Mouse (Mus musculus) CH12.LX (cell line): ENCODE data around the gene Itgb3. TPM values are rescaled to one million over a fixed set of nuclear protein-coding genes. Genes with fewer than 3 reads are reported as not detected.

Source experiments
- DNase-seq: peaks from one replicate; pipeline ENCODE4 v3.0.0-alpha.2; 2013; ENCODE audit errors: extremely low read depth
- H3K27ac ChIP-seq: 2 replicates; pipeline ENCODE4 v1.5.1; 2012; ENCODE audit warnings: low read depth, mild to moderate bottlenecking, control low read depth, moderate library complexity; ENCODE audit not compliant: insufficient read depth
- H3K27me3 ChIP-seq: replicated peaks from 2 replicates; pipeline ENCODE3; 2012; ENCODE audit warnings: inconsistent platforms
- H3K36me3 ChIP-seq, 2 experiments: replicated peaks in 1 of 2; 2 replicates each; pipeline versions ENCODE3 to v1.6.1; 2012; ENCODE audit warnings: inconsistent platforms in 1 of 2, low read length in 1 of 2, mild to moderate bottlenecking in 1 of 2, mixed read lengths in 1 of 2, moderate library complexity in 1 of 2; ENCODE audit not compliant: control insufficient read depth in 1 of 2, insufficient read depth in 1 of 2
- H3K4me1 ChIP-seq, 2 experiments: 2 replicates each; pipeline ENCODE4 v1.6.1; 2012; ENCODE audit warnings: inconsistent platforms in 1 of 2, moderate library complexity in 1 of 2; ENCODE audit not compliant: insufficient read depth in 2 of 2, control insufficient read depth in 1 of 2
- H3K4me2 ChIP-seq: 2 replicates; pipeline ENCODE4 v1.6.1; 2012; ENCODE audit warnings: low read depth, mild to moderate bottlenecking, control low read depth; ENCODE audit not compliant: poor library complexity, insufficient read depth, severe bottlenecking
- H3K4me3 ChIP-seq, 3 experiments: fragments of 150-350 bp in 1 of 3; sonication (generic) in 1 of 3; replicated peaks in 1 of 3; 2 replicates each; pipeline versions ENCODE3 to v1.5.1; 2011 to 2012; ENCODE audit warnings: low read depth in 2 of 3, low read length in 2 of 3, mild to moderate bottlenecking in 2 of 3, moderate library complexity in 2 of 3, control low read depth in 1 of 3, improper control_type of control experiment in 1 of 3, inconsistent platforms in 1 of 3, mixed read lengths in 1 of 3; ENCODE audit not compliant: poor library complexity in 1 of 3
- H3K79me2 ChIP-seq: replicated peaks from 2 replicates; pipeline ENCODE4 v1.6.1; 2012; ENCODE audit warnings: mild to moderate bottlenecking, moderate library complexity; ENCODE audit not compliant: control insufficient read depth, poor library complexity, insufficient read depth, severe bottlenecking; ENCODE audit errors: extremely low read depth
- H3K9ac ChIP-seq: 2 replicates; pipeline ENCODE4 v1.6.1; 2012; ENCODE audit warnings: low read depth, mild to moderate bottlenecking, control low read depth, moderate library complexity; ENCODE audit not compliant: insufficient read depth
- H3K9me3 ChIP-seq: replicated peaks from 2 replicates; pipeline ENCODE3; 2012; ENCODE audit warnings: low read length, inconsistent platforms, mixed read lengths
- CHD1 ChIP-seq: IDR thresholded peaks from 2 replicates; pipeline ENCODE4 v1.6.1; 2012; ENCODE audit warnings: low read depth, low read length, improper control_type of control experiment, inconsistent platforms
- CHD2 ChIP-seq: IDR thresholded peaks from 2 replicates; pipeline ENCODE4 v1.6.1; 2011; ENCODE audit warnings: low read length, improper control_type of control experiment
- ELF1 ChIP-seq: IDR thresholded peaks from 2 replicates; pipeline ENCODE4 v1.6.1; 2014; ENCODE audit warnings: low read depth, mild to moderate bottlenecking, inconsistent platforms, low read length, improper control_type of control experiment
- EP300 ChIP-seq: IDR thresholded peaks from 2 replicates; pipeline ENCODE4 v1.6.1; 2011; ENCODE audit warnings: low read length, improper control_type of control experiment
- KAT2A ChIP-seq: IDR thresholded peaks from 2 replicates; pipeline ENCODE4 v1.6.1; 2012; ENCODE audit warnings: low read length, improper control_type of control experiment, inconsistent platforms; ENCODE audit not compliant: insufficient replicate concordance
- MAFK ChIP-seq: IDR thresholded peaks from 2 replicates; pipeline ENCODE4 v1.6.1; 2011; ENCODE audit warnings: low read length, improper control_type of control experiment; ENCODE audit not compliant: insufficient replicate concordance
- MXI1 ChIP-seq: IDR thresholded peaks from 2 replicates; pipeline ENCODE4 v1.6.1; 2011; ENCODE audit warnings: mild to moderate bottlenecking, low read depth, low read length, improper control_type of control experiment
- NELFE ChIP-seq: IDR thresholded peaks from 2 replicates; pipeline ENCODE4 v1.6.1; 2011; ENCODE audit warnings: low read depth, low read length, improper control_type of control experiment
- POLR2A ChIP-seq: IDR thresholded peaks from 2 replicates; pipeline ENCODE4 v1.6.1; 2011; ENCODE audit warnings: low read depth, mild to moderate bottlenecking, improper control_type of control experiment, low read length
- RAD21 ChIP-seq: IDR thresholded peaks from 2 replicates; pipeline ENCODE4 v1.6.1; 2011; ENCODE audit warnings: low read depth, mild to moderate bottlenecking, low read length, improper control_type of control experiment, moderate library complexity
- RCOR1 ChIP-seq: conservative IDR thresholded peaks from 2 replicates; pipeline ENCODE4 v1.6.1; 2012; ENCODE audit warnings: low read depth, mild to moderate bottlenecking, inconsistent platforms, low read length, improper control_type of control experiment
- SIN3A ChIP-seq: IDR thresholded peaks from 2 replicates; pipeline ENCODE4 v1.6.1; 2012; ENCODE audit warnings: low read length, improper control_type of control experiment, inconsistent platforms
- TBP ChIP-seq: conservative IDR thresholded peaks from 2 replicates; pipeline ENCODE4 v1.6.1; 2011; ENCODE audit warnings: low read depth, low read length, improper control_type of control experiment
- TCF12 ChIP-seq: IDR thresholded peaks from 2 replicates; pipeline ENCODE4 v1.6.1; 2014; ENCODE audit warnings: low read depth, mild to moderate bottlenecking, inconsistent platforms, low read length, improper control_type of control experiment
- UBTF ChIP-seq: IDR thresholded peaks from 2 replicates; pipeline ENCODE4 v1.6.1; 2012; ENCODE audit warnings: low read depth, mild to moderate bottlenecking, inconsistent platforms, low read length, improper control_type of control experiment, moderate library complexity
- USF1 ChIP-seq: IDR thresholded peaks from 2 replicates; pipeline ENCODE4 v1.6.1; 2014; ENCODE audit warnings: low read depth, mild to moderate bottlenecking, inconsistent platforms, low read length, improper control_type of control experiment
- ZMIZ1 ChIP-seq: IDR thresholded peaks from 2 replicates; pipeline ENCODE4 v1.6.1; 2012; ENCODE audit warnings: low read depth, mild to moderate bottlenecking, inconsistent platforms, low read length, improper control_type of control experiment
- dilution Hi-C: fragments of 300-500 bp; cut with MboI; formaldehyde crosslinking; loops from 2 replicates; pipeline ENCODE4 v1.14.3; 2020; ENCODE audit warnings: low sequenced_read_pairs; ENCODE audit not compliant: extremely low pct_unique_long_range_greater_than_20kb, extremely low pct_ligation_motif_present
- in situ Hi-C: fragments of 300-500 bp; cut with MboI; formaldehyde crosslinking; loops from 3 replicates; pipeline ENCODE4 v1.14.3; 2019; ENCODE audit warnings: low sequenced_read_pairs, low pct_ligation_motif_present, low pct_unique_long_range_greater_than_20kb, mixed read lengths
- polyA plus RNA-seq: library from polyadenylated mRNA; unstranded; fragments of >175 nt; gene quantifications from 2 replicates; pipeline ENCODE4 v1.2.1, GENCODE M21; 2012; ENCODE audit warnings: low read depth; ENCODE audit not compliant: insufficient read length
- total RNA-seq, 2 experiments: library from RNA; depleted of rRNA; stranded (reverse); fragments of 300-350 nt in 1 of 2; fragments of >200 nt in 1 of 2; gene quantifications; 2 replicates each; pipeline ENCODE4 v1.2.3; 2012 to 2014

Gene Itgb3
- total and polyA plus RNA-seq, 3 experiments: 2.9 to 11.0 (median 3.0) TPM

DNA sequence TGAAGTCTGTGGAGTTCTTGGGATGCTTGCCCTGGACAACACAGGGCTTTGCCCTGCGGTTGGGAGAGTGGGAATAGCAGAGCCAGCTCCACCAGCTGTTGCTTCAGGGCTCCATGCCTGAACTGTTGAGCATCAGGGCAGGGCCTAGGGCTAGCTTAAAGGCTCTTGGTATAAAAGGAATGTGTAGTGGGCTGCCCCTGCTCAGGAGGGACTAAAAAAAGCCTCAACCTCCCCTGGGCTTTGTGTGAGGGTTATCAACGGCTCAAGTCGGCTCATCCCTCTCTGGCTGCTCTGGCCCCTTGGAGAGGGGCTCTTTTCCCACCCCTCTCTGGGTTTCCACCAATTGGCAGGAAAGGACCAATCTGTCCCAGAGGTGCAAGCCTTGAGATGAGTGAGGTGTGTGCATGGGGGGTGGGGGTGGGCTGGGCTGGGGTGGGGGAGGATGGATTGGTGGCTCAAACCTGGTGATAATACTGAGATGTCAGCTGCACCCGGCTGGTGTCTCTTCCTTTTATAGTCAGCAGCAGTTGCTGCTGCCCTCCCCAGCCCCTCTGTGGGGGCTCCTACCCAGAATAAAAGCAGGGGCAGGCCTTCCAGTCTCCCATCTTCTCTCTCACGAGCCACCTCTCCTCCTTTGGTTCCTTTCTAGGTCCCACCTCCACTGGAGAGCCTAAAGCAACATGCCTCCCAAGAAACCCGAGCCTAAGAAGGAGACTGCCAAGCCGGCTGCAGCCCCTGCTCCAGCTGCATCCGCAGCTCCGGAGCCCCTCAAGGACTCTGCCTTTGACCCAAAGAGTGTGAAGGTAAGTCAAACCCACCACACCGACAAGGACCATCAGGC, 30.8 kb upstream of the Itgb3 start:
- dilution Hi-C loops: no loop called here
- Histone ChIP-seq H3K9me3 (no peaks in the 10 kb centered on the region), H3K4me2 (no peak overlapping the region), H3K4me3 (peak overlapping the region in 1 of 3 experiments; percentile 12), H3K27ac (no peak overlapping the region), H3K36me3 (no peaks in the 10 kb centered on the region), H3K9ac (no peak overlapping the region)
- no peak for DNase-seq
- in situ Hi-C loops: loop anchor here (25.0 kb wide), 1 partner anchor 460 kb away; no protein-coding TSS in a partner anchor
- TF ChIP-seq EP300 (no peak), KAT2A (no peak), TCF12 (no peak), ELF1 (no peak), RCOR1 (no peak), NELFE (no peak), UBTF (no peak), ZMIZ1 (no peak), MXI1 (no peak), MAFK (no peak), RAD21 (no peak), CHD2 (no peak), TBP (no peak), USF1 (no peak), SIN3A (no peak), CHD1 (no peak)
- TF ChIP-seq, all 38 proteins: peak for 0
- peaks cover 0 to 34% of the 10 kb centered on the region in 2 experiments; a peak in 2 of 4 replicates for H3K4me1 ChIP-seq
- H3K27me3 ChIP-seq: no peaks in the 10 kb centered on the region
- H3K79me2 ChIP-seq: no peaks in the 10 kb centered on the region

DNA sequence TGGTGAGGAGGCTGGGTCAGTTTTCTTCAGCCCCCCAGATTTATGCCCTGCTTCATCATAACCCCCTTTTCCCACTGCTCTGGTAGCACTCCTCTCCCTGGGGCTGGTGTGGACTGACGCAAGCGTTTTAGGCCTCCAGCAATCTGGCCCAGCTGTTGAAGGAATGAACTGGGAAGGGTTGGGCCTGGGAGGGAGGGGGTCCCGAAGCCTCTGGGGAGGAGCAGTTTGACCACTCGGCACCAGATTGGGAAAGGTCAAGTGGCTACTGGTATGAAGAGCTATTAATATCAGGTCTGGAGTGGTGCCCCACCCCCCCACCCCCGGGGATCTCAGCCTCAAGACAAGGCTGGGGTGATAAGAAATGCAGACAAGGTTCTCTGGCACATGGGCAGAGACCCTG, 29.7 kb upstream of the Itgb3 start:
- Histone ChIP-seq H3K79me2 (no peaks in the 10 kb centered on the region), H3K4me1 (peaks cover 3 to 42% of the 10 kb centered on the region in 2 experiments), H3K27me3 (no peaks in the 10 kb centered on the region), H3K27ac (no peak overlapping the region), H3K36me3 (no peaks in the 10 kb centered on the region), H3K4me3 (no peak overlapping the region), H3K9ac (no peak overlapping the region), H3K4me2 (no peak overlapping the region), H3K9me3 (no peaks in the 10 kb centered on the region)
- dilution Hi-C loops (no loop called here), in situ Hi-C loops (loop anchor here (25.0 kb wide), 1 partner anchor 459 kb away; no protein-coding TSS in a partner anchor)
- no peak for DNase-seq
- TF ChIP-seq POLR2A: no peak
